Mouse (Mus musculus) megakaryocyte, adult 5-6 weeks (primary cell): Measurements from ENCODE around the gene Olfr1251. TPM values are rescaled to one million over a fixed set of nuclear protein-coding genes. Genes with fewer than 3 reads are reported as not detected.
"Not testable (repeated sequence)": the region's sequence is repeated elsewhere in the genome, so short reads cannot be mapped to it uniquely, and the experiment has no call there.

Experiments
- ATAC-seq: 2 replicates; pipeline ENCODE4 v1.8.0; 2016; ENCODE audit warnings: mild to moderate bottlenecking, inconsistent platforms; ENCODE audit not compliant: poor library complexity, severe bottlenecking
- total RNA-seq, 2 experiments: library from RNA; stranded (forward) in 1 of 2; stranded (reverse) in 1 of 2; fragments of 153-499, 151-499 nt in 1 of 2; fragments of 221-1000, 200-1000 nt in 1 of 2; gene quantifications; 2 replicates each; pipeline versions ENCODE4 v1.2.3 to v1.2.4; 2015 to 2017

Gene Olfr1251
- total RNA-seq (2015), result not detected in 2 replicates
- not detected in 2 replicates for total RNA-seq (2017)

DNA sequence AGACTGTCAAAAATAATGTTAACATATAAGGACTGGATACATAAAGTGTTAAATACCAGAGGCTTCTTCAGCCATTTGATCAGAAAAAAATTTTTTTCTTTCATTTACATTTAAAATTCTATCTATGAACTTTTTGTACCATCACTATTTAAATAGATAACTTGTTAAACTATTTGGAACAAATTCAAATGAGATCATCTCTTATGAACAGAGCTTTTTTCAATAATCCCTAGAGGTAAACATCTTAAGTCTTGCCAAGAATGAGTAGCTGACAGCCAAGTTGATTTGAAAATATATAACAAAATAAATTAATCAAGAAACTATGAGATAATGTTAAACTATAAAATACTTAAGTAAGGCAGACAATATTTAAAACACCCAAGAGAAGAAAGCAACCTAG, at the start of gene Olfr1251:
Gene Olfr1251, minus strand, starts transcription at position 101 of the 400 bp plus-strand sequence.
- no peak for ATAC-seq

DNA sequence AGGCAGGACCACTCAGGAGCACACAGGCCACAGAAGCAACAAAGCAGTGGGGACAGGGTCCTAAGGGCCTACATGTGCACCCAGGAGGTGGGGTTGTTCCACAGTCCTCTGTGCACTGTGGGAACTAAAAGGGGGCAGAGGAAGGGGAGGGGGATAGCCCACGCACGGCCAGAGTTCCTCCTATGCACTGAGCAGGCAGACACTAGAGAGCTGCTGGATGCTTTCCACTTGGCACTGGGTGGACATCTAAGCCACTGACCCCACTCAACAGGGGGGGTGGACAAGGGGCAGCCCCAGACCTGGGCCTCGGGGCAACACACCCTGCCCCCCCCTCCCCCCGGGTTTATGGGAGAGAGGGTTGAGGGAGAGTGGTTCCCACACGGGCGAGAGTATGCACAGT, 20.2 kb upstream of the Olfr1251 start:
- no peak for ATAC-seq

DNA sequence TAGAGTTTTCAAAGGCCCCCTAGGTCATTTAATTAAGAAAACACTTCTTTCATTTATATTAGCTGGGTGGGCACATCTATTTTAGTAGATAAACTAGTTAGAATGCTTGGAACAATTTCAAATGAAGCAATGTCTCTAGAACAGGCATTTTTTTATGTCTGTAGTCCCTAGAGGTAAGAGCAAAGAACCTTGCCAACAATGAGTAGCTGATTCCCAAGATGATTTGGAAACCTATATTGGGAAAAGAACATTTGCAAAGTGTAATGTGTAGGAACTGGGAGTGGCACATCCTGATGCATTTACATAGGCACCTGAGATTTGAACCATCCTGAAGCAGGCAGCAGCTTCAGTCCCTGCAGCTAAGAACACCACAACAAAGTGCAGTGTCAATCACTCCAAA, 10.4 kb downstream of the Olfr1251 start, which contains the start of gene Olfr1250:
Gene Olfr1250, minus strand, starts transcription at position 101 of the 400 bp plus-strand sequence.
- no peak for ATAC-seq

- ATAC-seq, result no peak
Observed at GRCm38 (mm10) chr2:89634883-89635282, 36.9 kb downstream of the Olfr1251 start, which contains the start of gene Olfr1249. Olfr1249 (minus strand) TSS chr2:89634983.

- ATAC-seq, result not testable (repeated sequence)
Observed at GRCm38 (mm10) chr2:89618145-89618544, 53.6 kb downstream of the Olfr1251 start, which contains the start of gene Olfr1248. Olfr1248 (minus strand) TSS chr2:89618245.

Other genes starting within 250 kb of the Olfr1251 start
- not detected in 2 replicates for gene Olfr1240, start 228.9 kb downstream of the Olfr1251 start, total RNA-seq (2015)
- gene Olfr1240, start 228.9 kb downstream of the Olfr1251 start, total RNA-seq (2017), result not detected in 2 replicates
- gene Olfr1241, start 184.8 kb downstream of the Olfr1251 start, total RNA-seq (2015), result not detected in 2 replicates
- not detected in 2 replicates for gene Olfr1241, start 184.8 kb downstream of the Olfr1251 start, total RNA-seq (2017)
- not detected in 2 replicates for gene Olfr1242, start 173.6 kb downstream of the Olfr1251 start, total RNA-seq (2015)
- gene Olfr1242, start 173.6 kb downstream of the Olfr1251 start, total RNA-seq (2017), result not detected in 2 replicates
- gene Olfr1243, start 140.4 kb downstream of the Olfr1251 start, total RNA-seq (2015), result not detected in 2 replicates
- gene Olfr1243, start 140.4 kb downstream of the Olfr1251 start, total RNA-seq (2017), result not detected in 2 replicates
- gene Olfr1245, start 93.5 kb downstream of the Olfr1251 start, total RNA-seq (2015), result not detected in 2 replicates
- not detected in 2 replicates for gene Olfr1245, start 93.5 kb downstream of the Olfr1251 start, total RNA-seq (2017)
- gene Olfr1246, start 78.8 kb downstream of the Olfr1251 start, total RNA-seq (2015), result not detected in 2 replicates
- gene Olfr1246, start 78.8 kb downstream of the Olfr1251 start, total RNA-seq (2017), result not detected in 2 replicates
- gene Olfr1247, start 57.8 kb downstream of the Olfr1251 start, total RNA-seq (2015), result not detected in 2 replicates
- gene Olfr1247, start 57.8 kb downstream of the Olfr1251 start, total RNA-seq (2017), result not detected in 2 replicates
- not detected in 2 replicates for gene Olfr1248, start 53.7 kb downstream of the Olfr1251 start, total RNA-seq (2015)
- gene Olfr1248, start 53.7 kb downstream of the Olfr1251 start, total RNA-seq (2017), result not detected in 2 replicates
- gene Olfr1249, start 37.0 kb downstream of the Olfr1251 start, total RNA-seq (2015), result not detected in 2 replicates
- not detected in 2 replicates for gene Olfr1249, start 37.0 kb downstream of the Olfr1251 start, total RNA-seq (2017)
- not detected in 2 replicates for gene Olfr1250, start 10.5 kb downstream of the Olfr1251 start, total RNA-seq (2015)
- gene Olfr1250, start 10.5 kb downstream of the Olfr1251 start, total RNA-seq (2017), result not detected in 2 replicates
- gene Olfr1252, start 53.1 kb upstream of the Olfr1251 start, total RNA-seq (2015), result not detected in 2 replicates
- not detected in 2 replicates for gene Olfr1252, start 53.1 kb upstream of the Olfr1251 start, total RNA-seq (2017)
- gene Olfr1253, start 85.2 kb upstream of the Olfr1251 start, total RNA-seq (2015), result not detected in 2 replicates
- not detected in 2 replicates for gene Olfr1253, start 85.2 kb upstream of the Olfr1251 start, total RNA-seq (2017)
- not detected in 2 replicates for gene Olfr1254, start 121.7 kb upstream of the Olfr1251 start, total RNA-seq (2015)
- gene Olfr1254, start 121.7 kb upstream of the Olfr1251 start, total RNA-seq (2017), result not detected in 2 replicates
- gene Olfr1255, start 140.1 kb upstream of the Olfr1251 start, total RNA-seq (2015), result not detected in 2 replicates
- gene Olfr1255, start 140.1 kb upstream of the Olfr1251 start, total RNA-seq (2017), result not detected in 2 replicates
- not detected in 2 replicates for gene Olfr1256, start 169.6 kb upstream of the Olfr1251 start, total RNA-seq (2015)
- not detected in 2 replicates for gene Olfr1256, start 169.6 kb upstream of the Olfr1251 start, total RNA-seq (2017)
- gene Olfr48, start 176.3 kb upstream of the Olfr1251 start, total RNA-seq (2015), result not detected in 2 replicates
- gene Olfr48, start 176.3 kb upstream of the Olfr1251 start, total RNA-seq (2017), result not detected in 2 replicates
- not detected in 2 replicates for gene Olfr1257, start 206.5 kb upstream of the Olfr1251 start, total RNA-seq (2015)
- not detected in 2 replicates for gene Olfr1257, start 206.5 kb upstream of the Olfr1251 start, total RNA-seq (2017)